Mouse (Mus musculus): ENCODE results near the gene Hpcal1. TPM values are rescaled to one million over a fixed set of nuclear protein-coding genes. Genes with fewer than 3 reads are reported as not detected.

Hpcal1 gene
- 24.0 and 27.0 TPM in 2 replicates for polyA plus RNA-seq (2016; fragmentation: Nextera tagmentation; extraction: Ambion mirVana)

- under 1% methylated on average over 72 of the region's 72 CpGs for WGBS
- ATAC-seq (ENCODE audit: insufficient number of reproducible peaks, insufficient read depth, low FRiP score, low TSS enrichment, low read depth), result peak; percentile 88
- peak within 1 kb of the TSS; percentile 72 for H3K4me3 ChIP-seq (replicated peaks)
- peaks cover 6% of the 10 kb centered on the region for H3K27me3 ChIP-seq
- no peaks in the 10 kb centered on the region for H3K36me3 ChIP-seq
- no peak within 1 kb of the TSS for H3K27ac ChIP-seq
- peak within 1 kb of the TSS; percentile 93 for H3K4me2 ChIP-seq
- H3K4me1 ChIP-seq (replicated peaks), result peaks cover 38% of the 10 kb centered on the region
- H3K9ac ChIP-seq (replicated peaks), result peak within 1 kb of the TSS; percentile 66
- no peaks in the 10 kb centered on the region for H3K9me3 ChIP-seq
Observed at GRCm38 (mm10) chr12:17690564-17691281, at the start of gene Hpcal1. Hpcal1 (plus strand) TSS chr12:17690856.

DNA sequence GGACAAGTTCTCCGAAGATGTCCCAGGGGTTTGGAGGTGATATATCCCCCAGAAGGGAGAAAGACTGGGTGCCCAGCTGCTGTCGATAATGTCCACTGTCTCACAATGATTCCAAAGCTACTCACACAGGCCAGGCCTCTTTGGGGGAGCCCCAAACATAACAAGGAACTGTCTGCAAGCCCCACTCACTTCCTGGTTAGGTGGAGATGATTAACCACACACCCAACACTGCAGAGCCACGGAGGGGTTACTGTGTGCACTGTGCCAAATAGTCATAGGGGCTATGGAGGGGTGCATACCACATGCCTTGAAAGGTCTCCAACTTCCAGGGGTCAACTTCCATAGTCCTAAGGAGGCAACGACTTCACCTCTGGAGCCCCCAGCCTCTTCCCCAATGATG lies 49.4 kb upstream of the Hpcal1 start:
- ATAC-seq (ENCODE audit: insufficient number of reproducible peaks, insufficient read depth, low FRiP score, low TSS enrichment, low read depth), result no peak
- Histone ChIP-seq H3K9me3 (no peaks in the 10 kb centered on the region), H3K4me1 (replicated peaks) (no peaks in the 10 kb centered on the region), H3K27me3 (no peaks in the 10 kb centered on the region), H3K9ac (replicated peaks) (no peak overlapping the region), H3K4me2 (no peak overlapping the region), H3K4me3 (replicated peaks) (no peak overlapping the region), H3K27ac (no peak overlapping the region), H3K36me3 (no peaks in the 10 kb centered on the region)
- WGBS, result 85% methylated on average over 4 of the region's 4 CpGs

- Histone ChIP-seq H3K36me3 (no peaks in the 10 kb centered on the region), H3K9me3 (no peaks in the 10 kb centered on the region), H3K27ac (no peak overlapping the region), H3K4me3 (replicated peaks) (no peak overlapping the region), H3K4me2 (no peak overlapping the region), H3K4me1 (replicated peaks) (no peaks in the 10 kb centered on the region), H3K27me3 (no peaks in the 10 kb centered on the region), H3K9ac (replicated peaks) (no peak overlapping the region)
- no peak for ATAC-seq (ENCODE audit: insufficient number of reproducible peaks, insufficient read depth, low FRiP score, low TSS enrichment, low read depth)
- 74% methylated on average over 12 of the region's 12 CpGs for WGBS
Observed at GRCm38 (mm10) chr12:17644385-17645222, 46.1 kb upstream of the Hpcal1 start.

GRCm38 (mm10) chr12:17646457-17646856 lies 44.2 kb upstream of the Hpcal1 start:
- H3K4me3 ChIP-seq (replicated peaks), result no peak overlapping the region
- H3K9me3 ChIP-seq, result no peaks in the 10 kb centered on the region
- no peak overlapping the region for H3K9ac ChIP-seq (replicated peaks)
- H3K36me3 ChIP-seq, result no peaks in the 10 kb centered on the region
- no peaks in the 10 kb centered on the region for H3K4me1 ChIP-seq (replicated peaks)
- H3K4me2 ChIP-seq, result no peak overlapping the region
- no peak for ATAC-seq (ENCODE audit: insufficient number of reproducible peaks, insufficient read depth, low FRiP score, low TSS enrichment, low read depth)
- no peak overlapping the region for H3K27ac ChIP-seq
- H3K27me3 ChIP-seq, result no peaks in the 10 kb centered on the region
- WGBS, result 69% methylated on average over 6 of the region's 6 CpGs

GRCm38 (mm10) chr12:17651223-17652095 lies 39.2 kb upstream of the Hpcal1 start:
- Histone ChIP-seq H3K4me2 (no peak overlapping the region), H3K27me3 (no peaks in the 10 kb centered on the region), H3K27ac (no peak overlapping the region), H3K36me3 (no peaks in the 10 kb centered on the region), H3K9ac (replicated peaks) (no peak overlapping the region), H3K4me3 (replicated peaks) (no peak overlapping the region), H3K4me1 (replicated peaks) (no peaks in the 10 kb centered on the region), H3K9me3 (peaks cover 3% of the 10 kb centered on the region; the same call in 1 of the 2 replicates)
- ATAC-seq (ENCODE audit: insufficient number of reproducible peaks, insufficient read depth, low FRiP score, low TSS enrichment, low read depth), result no peak
- 72% methylated on average over 7 of the region's 7 CpGs for WGBS

- Histone ChIP-seq H3K27ac (no peak overlapping the region), H3K27me3 (no peaks in the 10 kb centered on the region), H3K9me3 (peaks cover 7% of the 10 kb centered on the region; the same call in 1 of the 2 replicates), H3K4me2 (no peak overlapping the region), H3K36me3 (no peaks in the 10 kb centered on the region), H3K9ac (replicated peaks) (no peak overlapping the region), H3K4me3 (replicated peaks) (no peak overlapping the region), H3K4me1 (replicated peaks) (no peaks in the 10 kb centered on the region)
- WGBS, result 56% methylated on average over 8 of the region's 8 CpGs
- ATAC-seq (ENCODE audit: insufficient number of reproducible peaks, insufficient read depth, low FRiP score, low TSS enrichment, low read depth), result no peak
Observed at GRCm38 (mm10) chr12:17652216-17653050, 38.2 kb upstream of the Hpcal1 start.

- Histone ChIP-seq H3K4me3 (replicated peaks) (no peak overlapping the region), H3K4me1 (replicated peaks) (no peaks in the 10 kb centered on the region), H3K27me3 (no peaks in the 10 kb centered on the region), H3K9ac (replicated peaks) (no peak overlapping the region), H3K36me3 (no peaks in the 10 kb centered on the region), H3K9me3 (peaks cover 7% of the 10 kb centered on the region; the same call in 1 of the 2 replicates), H3K27ac (no peak overlapping the region), H3K4me2 (no peak overlapping the region)
- 94% methylated on average over 3 of the region's 3 CpGs for WGBS
- no peak for ATAC-seq (ENCODE audit: insufficient number of reproducible peaks, insufficient read depth, low FRiP score, low TSS enrichment, low read depth)
Observed at GRCm38 (mm10) chr12:17653051-17653783, 37.4 kb upstream of the Hpcal1 start.

GRCm38 (mm10) chr12:17657561-17658195 lies 33.0 kb upstream of the Hpcal1 start:
- Histone ChIP-seq H3K4me2 (no peak overlapping the region), H3K27ac (no peak overlapping the region), H3K4me3 (replicated peaks) (no peak overlapping the region), H3K36me3 (no peaks in the 10 kb centered on the region), H3K9ac (replicated peaks) (no peak overlapping the region), H3K9me3 (peaks cover 7% of the 10 kb centered on the region; the same call in 1 of the 2 replicates), H3K27me3 (no peaks in the 10 kb centered on the region), H3K4me1 (replicated peaks) (peaks cover 8% of the 10 kb centered on the region)
- WGBS, result 87% methylated on average over 7 of the region's 7 CpGs
- ATAC-seq (ENCODE audit: insufficient number of reproducible peaks, insufficient read depth, low FRiP score, low TSS enrichment, low read depth), result no peak

DNA sequence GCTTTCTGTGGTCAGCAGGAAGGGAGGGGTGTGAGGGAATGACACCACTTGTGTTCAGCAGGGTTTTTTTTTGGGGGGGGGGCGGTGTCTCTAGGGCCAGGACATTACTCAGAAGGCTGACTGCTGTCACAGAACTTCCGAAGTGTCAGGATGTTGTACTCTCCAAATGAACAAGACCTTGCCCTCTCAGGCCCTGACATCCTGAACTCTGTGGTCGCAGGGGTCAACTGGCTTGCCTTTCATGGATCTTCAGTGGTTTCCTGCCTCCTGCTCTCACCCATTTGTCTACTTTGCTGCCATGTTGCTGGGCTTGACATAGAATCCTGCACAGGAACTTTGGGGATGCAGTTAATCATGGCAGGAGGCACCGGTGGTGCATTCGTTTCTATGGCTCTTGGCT lies 32.1 kb upstream of the Hpcal1 start:
- Histone ChIP-seq H3K27ac (no peak overlapping the region), H3K27me3 (no peaks in the 10 kb centered on the region), H3K9me3 (peaks cover 7% of the 10 kb centered on the region; the same call in 1 of the 2 replicates), H3K4me2 (no peak overlapping the region), H3K9ac (replicated peaks) (no peak overlapping the region), H3K36me3 (no peaks in the 10 kb centered on the region), H3K4me1 (replicated peaks) (peaks cover 8% of the 10 kb centered on the region), H3K4me3 (replicated peaks) (no peak overlapping the region)
- WGBS, result 72% methylated on average over 5 of the region's 5 CpGs
- no peak for ATAC-seq (ENCODE audit: insufficient number of reproducible peaks, insufficient read depth, low FRiP score, low TSS enrichment, low read depth)

All from limb, embryonic 12.5 days (tissue).